Mouse (Mus musculus) neural tube, embryonic 11.5 days (tissue): ENCODE measurements around the gene Pomgnt1. TPM values are rescaled to one million over a fixed set of nuclear protein-coding genes. Genes with fewer than 3 reads are reported as not detected.

Experiments
- ATAC-seq: fragments of 200-750 bp; cut with Nextera tagmentation; 2 replicates; pipeline ENCODE4 v1.8.0; 2017; ENCODE audit warnings: moderate number of reproducible peaks, mild to moderate bottlenecking, moderate TSS enrichment, moderate library complexity; ENCODE audit not compliant: insufficient read depth, low FRiP score, low TSS enrichment
- DNase-seq: peaks from one replicate; pipeline ENCODE4 v3.0.0-alpha.2; 2015; ENCODE audit warnings: low spot score
- H3K27ac ChIP-seq: fragments of 300-500 bp; sonication (generic); 2 replicates; pipeline ENCODE4 v1.5.1; 2014; ENCODE audit warnings: low read depth, mild to moderate bottlenecking, low read length
- H3K27me3 ChIP-seq: fragments of 300-500 bp; sonication (generic); 2 replicates; pipeline ENCODE4 v1.6.1; 2014; ENCODE audit warnings: mild to moderate bottlenecking, low read length, mixed read lengths; ENCODE audit not compliant: control insufficient read depth, insufficient read depth
- H3K36me3 ChIP-seq: fragments of 300-500 bp; sonication (generic); 2 replicates; pipeline ENCODE4 v1.6.1; 2014; ENCODE audit warnings: mild to moderate bottlenecking, low read length, moderate library complexity, mixed read lengths; ENCODE audit not compliant: control insufficient read depth, insufficient read depth
- H3K4me1 ChIP-seq: fragments of 300-500 bp; sonication (generic); 2 replicates; pipeline ENCODE4 v1.6.1; 2014; ENCODE audit warnings: low read length, mixed read lengths; ENCODE audit not compliant: control insufficient read depth, insufficient read depth
- H3K4me2 ChIP-seq: fragments of 300-500 bp; sonication (generic); 2 replicates; pipeline ENCODE4 v1.6.1; 2014; ENCODE audit warnings: low read depth, mild to moderate bottlenecking, moderate library complexity
- H3K4me3 ChIP-seq: fragments of 300-500 bp; sonication (generic); 2 replicates; pipeline ENCODE4 v1.5.1; 2014; ENCODE audit warnings: low read depth, low read length
- H3K9ac ChIP-seq: fragments of 300-500 bp; sonication (generic); 2 replicates; pipeline ENCODE4 v1.6.1; 2014; ENCODE audit warnings: mild to moderate bottlenecking, low read length
- H3K9me3 ChIP-seq: fragments of 300-500 bp; sonication (generic); 2 replicates; pipeline ENCODE4 v1.6.1; 2016; ENCODE audit warnings: low read length; ENCODE audit not compliant: control insufficient read depth
- WGBS: fragments of 180-500 bp; shearing (Covaris S2); extraction: QIAGEN DNeasy Blood & Tissue Kit; methylation state at CpG from one replicate; pipeline ENCODE4 v1.1.7; 2014; 5-methylcytosine and 5-hydroxymethylcytosine counted together
- polyA plus RNA-seq: library from polyadenylated mRNA; unstranded; fragments of >200 nt; fragmentation: Nextera tagmentation; extraction: Ambion mirVana; gene quantifications from 2 replicates; pipeline ENCODE4 v1.2.1, GENCODE M21; 2014

Gene Pomgnt1
- polyA plus RNA-seq, 1 experiment from 2014 or later, result 51.1 TPM

DNA sequence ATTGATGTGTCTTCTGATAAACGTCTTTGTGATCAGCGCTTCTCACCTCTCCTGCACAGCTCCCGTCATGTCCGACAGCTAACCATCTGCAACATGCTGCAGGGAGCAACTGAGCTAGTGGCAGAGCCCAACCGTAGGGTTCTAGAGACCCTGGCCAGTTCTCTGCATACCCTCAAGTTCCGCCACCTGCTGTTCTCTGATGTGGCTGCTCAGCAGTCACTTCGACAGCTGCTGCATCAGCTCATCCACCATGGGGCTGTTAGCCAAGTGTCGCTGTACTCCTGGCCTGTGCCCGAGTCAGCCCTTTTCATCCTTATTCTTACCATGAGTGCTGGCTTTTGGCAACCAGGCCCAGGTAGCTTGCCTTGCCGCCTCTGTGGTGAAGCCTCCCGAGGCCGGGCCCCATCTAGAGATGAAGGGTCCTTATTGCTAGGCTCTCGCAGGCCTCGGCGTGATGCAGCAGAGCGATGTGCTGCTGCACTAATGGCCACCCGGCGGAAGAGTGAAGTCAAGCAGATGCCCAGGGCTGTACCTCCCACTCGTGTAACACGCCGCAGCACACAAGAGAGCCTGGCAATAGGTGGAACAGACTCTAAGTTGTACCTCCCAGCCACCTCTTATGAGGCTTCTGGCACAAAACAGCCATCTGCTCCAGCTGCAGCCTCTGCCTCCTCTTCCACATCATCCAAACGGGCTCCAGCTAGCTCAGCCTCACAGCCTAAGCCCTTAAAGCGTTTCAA, 35.0 kb upstream of the Pomgnt1 start:
- DNase-seq, result no peak
- no peak overlapping the region for H3K4me2 ChIP-seq
- H3K27me3 ChIP-seq, result no peaks in the 10 kb centered on the region
- H3K4me1 ChIP-seq, result no peaks in the 10 kb centered on the region
- WGBS, result 90% methylated on average over 23 of the region's 23 CpGs
- no peak for ATAC-seq
- H3K36me3 ChIP-seq, result peaks cover 13% of the 10 kb centered on the region
- no peaks in the 10 kb centered on the region for H3K9me3 ChIP-seq
- no peak overlapping the region for H3K4me3 ChIP-seq
- H3K9ac ChIP-seq, result no peak overlapping the region
- H3K27ac ChIP-seq, result no peak overlapping the region

DNA sequence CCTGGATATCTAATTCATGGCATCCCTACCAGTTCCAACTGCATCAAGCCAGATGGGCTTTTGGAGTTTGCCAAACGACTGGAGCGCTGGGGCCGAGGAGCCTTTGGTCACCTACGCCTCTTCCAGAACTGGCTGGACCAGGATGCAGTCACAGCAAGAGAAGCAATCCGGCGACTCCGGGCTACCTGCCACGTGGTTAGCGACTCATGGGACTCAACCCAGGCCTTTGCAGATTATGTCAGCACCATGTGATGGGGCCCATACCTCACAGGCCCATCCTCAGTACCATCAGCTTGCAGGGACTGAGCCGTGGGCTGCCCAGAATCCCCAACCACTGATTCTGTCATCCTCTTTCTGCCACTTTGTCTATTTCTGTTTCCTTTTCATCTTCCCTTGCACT, 27.3 kb upstream of the Pomgnt1 start:
- Histone ChIP-seq H3K9me3 (no peaks in the 10 kb centered on the region), H3K4me1 (no peaks in the 10 kb centered on the region), H3K4me3 (no peak overlapping the region), H3K4me2 (no peak overlapping the region), H3K36me3 (peaks cover 30% of the 10 kb centered on the region), H3K9ac (no peak overlapping the region), H3K27me3 (no peaks in the 10 kb centered on the region), H3K27ac (no peak overlapping the region)
- WGBS, result 89% methylated on average over 10 of the region's 10 CpGs
- no peak for ATAC-seq
- DNase-seq, result no peak

DNA sequence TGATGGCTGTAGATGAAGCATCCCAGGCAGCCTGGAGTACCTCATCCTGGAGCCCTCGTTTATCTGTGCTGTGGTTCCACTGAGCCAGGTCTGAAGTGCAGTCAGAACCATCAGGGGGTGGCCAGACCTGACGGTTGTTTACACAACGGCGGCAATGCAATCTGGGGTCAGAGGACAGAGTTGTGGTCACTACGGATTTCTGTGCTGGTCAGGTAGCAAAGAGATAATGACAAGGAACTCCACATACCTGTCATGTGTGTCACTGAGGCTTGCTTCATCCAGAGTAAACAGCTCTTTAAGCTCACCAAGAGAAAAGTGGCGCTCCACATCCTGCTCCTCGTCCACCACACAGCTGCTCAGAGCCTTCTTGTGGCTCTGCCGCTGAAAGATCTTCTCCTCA, 26.4 kb upstream of the Pomgnt1 start:
- Histone ChIP-seq H3K9me3 (no peaks in the 10 kb centered on the region), H3K36me3 (peaks cover 30% of the 10 kb centered on the region), H3K27me3 (no peaks in the 10 kb centered on the region), H3K4me2 (no peak overlapping the region), H3K4me3 (no peak overlapping the region), H3K9ac (no peak overlapping the region), H3K4me1 (no peaks in the 10 kb centered on the region), H3K27ac (no peak overlapping the region)
- WGBS, result 86% methylated on average over 8 of the region's 8 CpGs
- DNase-seq (no peak), ATAC-seq (no peak)

DNA sequence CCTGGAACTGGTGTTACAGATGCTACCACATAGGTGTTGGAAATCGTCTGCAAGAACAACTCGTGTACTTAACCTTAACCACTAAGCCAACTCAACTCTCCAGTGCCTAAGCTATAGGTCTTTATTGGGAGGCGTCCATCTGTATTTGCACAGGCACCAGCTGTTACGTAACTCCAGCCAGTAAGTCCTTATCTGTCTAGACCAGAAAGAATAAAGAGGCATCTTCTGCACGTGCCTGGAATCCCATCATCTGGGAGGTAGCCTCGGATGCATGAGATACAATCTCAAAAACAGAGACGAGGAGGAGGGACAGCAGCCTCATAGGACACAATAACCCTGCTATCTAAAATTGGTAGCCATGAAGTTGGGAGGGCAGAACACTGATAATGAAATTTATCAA, 22.7 kb upstream of the Pomgnt1 start:
- no peaks in the 10 kb centered on the region for H3K27me3 ChIP-seq
- no peak overlapping the region for H3K4me2 ChIP-seq
- H3K4me1 ChIP-seq, result no peaks in the 10 kb centered on the region
- DNase-seq, result no peak
- H3K9ac ChIP-seq, result no peak overlapping the region
- 87% methylated on average over 7 of the region's 7 CpGs for WGBS
- no peaks in the 10 kb centered on the region for H3K9me3 ChIP-seq
- no peak overlapping the region for H3K4me3 ChIP-seq
- no peak for ATAC-seq
- H3K36me3 ChIP-seq, result peaks cover 30% of the 10 kb centered on the region
- no peak overlapping the region for H3K27ac ChIP-seq

DNA sequence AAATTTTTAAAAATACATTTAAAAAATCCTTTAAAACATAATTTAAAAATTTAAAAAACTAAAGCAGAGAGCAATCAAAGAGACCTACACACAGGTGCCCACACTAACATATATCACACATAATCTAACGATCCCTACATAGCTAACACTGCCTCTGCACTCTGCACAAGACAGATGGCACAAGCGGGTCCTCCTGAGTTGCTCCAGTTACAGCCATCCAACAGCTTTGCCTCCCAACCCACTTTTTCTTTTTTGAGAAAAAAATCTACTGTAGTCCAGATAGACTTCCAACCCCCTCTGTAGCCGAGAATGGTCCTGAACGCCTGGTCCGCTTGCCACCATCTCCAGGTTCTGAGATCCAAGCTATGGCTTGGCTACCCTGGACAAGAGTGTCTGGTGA, 18.4 kb upstream of the Pomgnt1 start:
- Histone ChIP-seq H3K27ac (no peak overlapping the region), H3K27me3 (no peaks in the 10 kb centered on the region), H3K4me3 (no peak overlapping the region), H3K9ac (no peak overlapping the region), H3K4me1 (no peaks in the 10 kb centered on the region), H3K4me2 (no peak overlapping the region), H3K36me3 (peaks cover 15% of the 10 kb centered on the region), H3K9me3 (no peaks in the 10 kb centered on the region)
- 94% methylated on average over 5 of the region's 5 CpGs for WGBS
- ATAC-seq, result no peak
- DNase-seq, result no peak

DNA sequence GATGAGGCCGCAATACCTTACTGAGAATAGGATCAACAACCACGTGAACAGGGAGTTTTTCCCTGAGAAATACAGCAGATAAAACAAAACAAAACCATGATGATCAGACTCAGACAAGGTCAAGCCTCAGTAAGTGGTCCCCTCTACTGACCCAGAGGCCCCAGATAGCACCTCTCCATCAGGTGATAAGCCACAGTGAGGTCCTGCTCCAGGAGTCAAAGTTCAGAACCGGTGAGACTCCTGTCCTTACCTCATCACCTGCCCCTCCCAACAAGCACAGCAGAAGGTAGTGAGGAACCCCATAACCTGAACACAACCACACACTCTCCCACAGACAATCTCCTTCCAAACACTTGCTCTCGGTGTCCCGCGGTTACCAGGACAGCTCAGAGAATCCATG, 12.9 kb upstream of the Pomgnt1 start:
- 95% methylated on average over 6 of the region's 6 CpGs for WGBS

DNA sequence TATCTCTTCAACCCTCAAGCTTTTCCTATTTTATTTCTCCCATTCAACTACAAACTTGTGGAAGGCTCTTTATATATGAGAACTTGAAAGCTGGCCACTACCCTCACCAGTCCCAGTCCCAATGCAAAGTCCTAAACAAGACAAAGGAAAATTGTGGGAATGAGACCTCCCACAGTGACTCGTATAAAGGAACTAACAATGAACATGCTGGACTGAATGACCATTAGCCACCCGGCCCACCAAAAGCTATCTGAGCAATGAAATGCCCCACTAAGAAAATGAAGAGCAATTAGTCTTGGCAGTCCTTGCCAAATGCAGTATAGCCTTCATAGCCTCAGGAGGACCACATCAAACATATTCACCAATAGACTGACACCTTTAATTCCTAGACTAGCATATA, 12.2 kb upstream of the Pomgnt1 start:
- no peak for ATAC-seq
- no peak overlapping the region for H3K4me2 ChIP-seq
- H3K9me3 ChIP-seq, result no peaks in the 10 kb centered on the region
- no peak overlapping the region for H3K4me3 ChIP-seq
- H3K9ac ChIP-seq, result no peak overlapping the region
- H3K4me1 ChIP-seq, result no peaks in the 10 kb centered on the region
- DNase-seq, result no peak
- H3K36me3 ChIP-seq, result no peaks in the 10 kb centered on the region
- H3K27ac ChIP-seq, result no peak overlapping the region
- WGBS, result 56% methylated on average over 2 of the region's 2 CpGs
- no peaks in the 10 kb centered on the region for H3K27me3 ChIP-seq

More for the DNA sequence above, 12.9 kb upstream of the Pomgnt1 start:
- ATAC-seq, result no peak
- no peak for DNase-seq
- H3K9ac ChIP-seq, result no peak overlapping the region
- no peaks in the 10 kb centered on the region for H3K36me3 ChIP-seq
- H3K27me3 ChIP-seq, result no peaks in the 10 kb centered on the region
- H3K4me1 ChIP-seq, result no peaks in the 10 kb centered on the region
- H3K4me3 ChIP-seq, result no peak overlapping the region
- H3K9me3 ChIP-seq, result no peaks in the 10 kb centered on the region
- H3K27ac ChIP-seq, result no peak overlapping the region
- no peak overlapping the region for H3K4me2 ChIP-seq

DNA sequence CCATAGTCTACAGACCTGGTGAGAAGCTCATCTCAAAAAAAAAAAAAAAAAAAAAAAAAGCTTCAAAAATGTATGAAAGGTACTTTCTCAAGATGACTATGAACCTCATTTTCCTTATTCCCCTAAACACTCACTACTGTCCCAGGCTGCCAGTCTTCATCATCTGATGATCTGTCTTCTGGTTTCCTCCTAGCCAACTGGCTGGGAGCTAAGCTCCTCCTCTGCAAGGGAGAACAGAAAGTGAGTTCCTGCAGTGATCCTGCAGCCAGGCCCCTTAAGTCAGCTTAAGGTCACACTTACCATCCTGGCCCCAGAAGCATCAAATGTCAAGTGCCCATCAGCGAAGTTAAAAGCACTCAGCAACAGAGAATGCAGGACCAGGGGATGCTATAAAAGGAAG, 878 bp upstream of the Pomgnt1 start:
- 8% methylated on average over 1 of the region's 1 CpGs for WGBS
- Histone ChIP-seq H3K4me2 (peak overlapping the region; percentile 82), H3K9ac (peak overlapping the region; percentile 61), H3K9me3 (no peaks in the 10 kb centered on the region), H3K4me3 (peak overlapping the region; percentile 58), H3K27me3 (no peaks in the 10 kb centered on the region), H3K4me1 (peaks cover 5% of the 10 kb centered on the region), H3K36me3 (no peaks in the 10 kb centered on the region), H3K27ac (no peak overlapping the region)
- DNase-seq (no peak), ATAC-seq (no peak)

DNA sequence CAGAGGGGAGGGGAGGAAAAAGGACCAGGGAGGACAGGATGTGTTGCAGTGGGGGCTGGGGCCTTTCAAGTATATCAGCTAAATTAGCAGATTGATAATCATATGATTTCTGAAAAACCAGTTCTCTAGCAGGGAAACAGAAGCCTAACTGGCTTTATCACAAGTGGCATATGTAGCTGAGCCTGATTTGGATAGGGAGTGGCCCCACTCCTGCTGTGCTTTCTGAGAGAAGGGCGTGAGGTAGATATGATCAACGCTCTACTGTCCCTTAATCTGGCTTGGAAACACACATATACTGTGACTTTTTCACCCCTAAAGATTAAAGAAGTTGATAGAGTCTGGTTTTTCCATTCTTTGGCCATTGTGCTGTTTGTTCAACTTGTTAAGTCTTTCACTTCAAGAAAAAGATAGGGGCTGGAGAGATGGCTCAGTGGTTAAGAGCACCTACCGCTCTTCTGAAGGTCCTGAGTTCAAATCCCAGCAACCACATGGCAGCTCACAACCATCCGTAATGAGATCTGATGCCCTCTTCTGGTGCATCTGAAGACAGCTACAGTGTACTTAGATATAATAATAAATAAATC, 2.3 kb downstream of the Pomgnt1 start:
- no peaks in the 10 kb centered on the region for H3K36me3 ChIP-seq
- ATAC-seq (no peak), DNase-seq (no peak)
- H3K4me1 ChIP-seq, result peaks cover 5% of the 10 kb centered on the region
- 91% methylated on average over 4 of the region's 4 CpGs for WGBS
- H3K4me3 ChIP-seq, result no peak overlapping the region
- no peak overlapping the region for H3K4me2 ChIP-seq
- no peaks in the 10 kb centered on the region for H3K27me3 ChIP-seq
- no peak overlapping the region for H3K27ac ChIP-seq
- H3K9me3 ChIP-seq, result no peaks in the 10 kb centered on the region
- H3K9ac ChIP-seq, result no peak overlapping the region
